Mouse (Mus musculus): ENCODE measurements around the gene Atxn7l2.

DNA sequence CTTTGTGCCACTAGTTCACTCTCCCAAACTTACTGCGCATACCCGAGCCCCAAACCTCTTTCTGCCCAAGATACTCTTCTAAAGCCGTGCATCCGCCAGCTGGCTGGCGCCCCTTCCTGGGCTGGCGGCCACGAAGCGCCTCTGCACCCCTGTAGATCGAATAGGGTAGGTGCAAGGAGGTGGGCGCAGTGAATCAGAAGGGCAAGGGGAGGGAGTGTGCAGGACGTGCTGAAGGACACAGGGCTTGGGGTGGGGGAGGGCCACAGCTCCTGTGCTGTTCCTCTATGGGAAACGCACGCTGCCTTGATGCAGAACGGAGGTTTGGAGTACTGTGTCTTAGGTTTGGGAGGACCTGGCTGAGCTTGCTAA is at the start of gene Atxn7l2:
- TF ChIP-seq POLR2A (IDR thresholded peaks at IDR 0.05; ENCODE audit: borderline replicate concordance, insufficient read depth, low read length) (no peak), CTCF (IDR thresholded peaks at IDR 0.05; ENCODE audit: borderline replicate concordance, insufficient read depth, low read depth, low read length) (no peak; the same call in 1 of the 2 replicates)
